Mouse (Mus musculus) brown adipose tissue, adult 24 weeks (tissue): Measurements from ENCODE around the gene Prss32. TPM values are rescaled to one million over a fixed set of nuclear protein-coding genes. Genes with fewer than 3 reads are reported as not detected.

Experiments used
- H3K27ac ChIP-seq: fragments of 200-500 bp; replicated peaks from 2 replicates; pipeline ENCODE4 v1.5.1; 2012; ENCODE audit warnings: low read depth, mild to moderate bottlenecking, low read length
- H3K4me1 ChIP-seq: fragments of 200-500 bp; 2 replicates; pipeline ENCODE4 v1.6.1; 2012; ENCODE audit warnings: low read length, mixed read lengths; ENCODE audit not compliant: control insufficient read depth, insufficient read depth, insufficient read length
- H3K4me3 ChIP-seq: fragments of 200-500 bp; 2 replicates; pipeline ENCODE4 v1.5.1; 2012; ENCODE audit warnings: low read depth, mild to moderate bottlenecking, low read length, moderate library complexity; ENCODE audit not compliant: insufficient read depth
- polyA plus RNA-seq: library from polyadenylated mRNA; stranded (reverse); fragments of >200 nt; gene quantifications from 2 replicates; pipeline ENCODE4 v1.2.4, GENCODE M21; 2012; ENCODE audit not compliant: missing spikeins, insufficient read depth, insufficient read length

The Prss32 gene
- polyA plus RNA-seq: not detected in 2 replicates

DNA sequence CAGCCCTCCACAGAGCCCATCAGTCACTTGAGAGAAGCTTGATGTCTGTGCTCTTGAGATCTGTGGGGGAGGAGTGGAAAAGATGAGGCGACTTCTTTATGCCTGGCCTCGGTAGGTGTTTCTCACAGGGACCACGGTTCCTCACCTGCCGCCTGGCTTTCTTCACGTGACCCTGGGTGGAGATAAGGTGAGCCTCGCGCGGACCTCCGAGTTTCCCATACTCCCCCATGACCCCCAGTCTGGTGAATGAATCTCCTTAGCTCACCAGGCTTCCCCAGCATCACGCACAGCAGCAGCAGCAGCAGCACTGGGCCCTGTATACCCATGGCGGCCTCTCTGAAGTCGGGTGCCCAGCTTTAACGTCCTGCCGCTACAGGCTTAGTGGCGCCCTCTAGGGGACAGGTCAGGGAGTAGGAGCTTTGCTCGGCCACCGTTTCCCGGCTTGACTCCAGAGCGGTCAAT is at the start of gene Prss32, which contains the start of gene Prss41:
Gene Prss32 (plus strand): TSS at position 44 of the 462 bp plus-strand sequence.
Gene Prss41 (minus strand): TSS at position 361 of the 462 bp plus-strand sequence.
- no peak within 1 kb of the TSS for H3K4me3 ChIP-seq
- no peak within 1 kb of the TSS for H3K27ac ChIP-seq
- H3K4me1 ChIP-seq: no peaks in the 10 kb centered on the region

- Histone ChIP-seq H3K4me3 (no peak overlapping the region), H3K27ac (no peak overlapping the region), H3K4me1 (peaks cover 7% of the 10 kb centered on the region; the same call in 1 of the 2 replicates)
Measured at GRCm38 (mm10) chr17:23795323-23795722, 48.3 kb upstream of the Prss32 start.

DNA sequence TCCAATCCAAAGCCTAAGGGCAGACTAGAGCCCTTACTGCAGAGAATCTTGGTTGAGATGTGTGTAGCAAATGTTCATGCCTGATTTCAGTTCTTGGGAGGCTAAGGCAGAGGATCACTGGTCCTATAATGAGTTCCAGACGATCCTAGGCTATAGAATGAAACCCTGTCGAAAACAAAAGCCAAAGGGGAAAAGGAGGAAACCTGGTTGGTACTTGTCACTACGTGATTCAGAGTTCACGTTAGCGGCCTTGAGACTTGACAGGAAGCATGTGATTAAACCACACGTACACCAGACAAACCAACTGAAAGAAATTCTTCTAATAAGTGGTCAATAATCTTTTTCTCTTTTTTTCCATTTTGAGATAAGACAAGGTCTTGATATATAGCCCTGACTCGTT is 46.3 kb upstream of the Prss32 start:
- H3K27ac ChIP-seq: no peak overlapping the region
- H3K4me3 ChIP-seq: no peak overlapping the region

GRCm38 (mm10) chr17:23801627-23802026 is 42.0 kb upstream of the Prss32 start:
- no peak overlapping the region for H3K4me3 ChIP-seq
- H3K4me1 ChIP-seq: no peaks in the 10 kb centered on the region; the same call in 1 of the 2 replicates
- no peak overlapping the region for H3K27ac ChIP-seq

More for the DNA sequence above, 46.3 kb upstream of the Prss32 start:
- 0 out of 2 replicates have a peak, but pooled peaks cover 2% of the 10 kb centered on the region for H3K4me1 ChIP-seq

DNA sequence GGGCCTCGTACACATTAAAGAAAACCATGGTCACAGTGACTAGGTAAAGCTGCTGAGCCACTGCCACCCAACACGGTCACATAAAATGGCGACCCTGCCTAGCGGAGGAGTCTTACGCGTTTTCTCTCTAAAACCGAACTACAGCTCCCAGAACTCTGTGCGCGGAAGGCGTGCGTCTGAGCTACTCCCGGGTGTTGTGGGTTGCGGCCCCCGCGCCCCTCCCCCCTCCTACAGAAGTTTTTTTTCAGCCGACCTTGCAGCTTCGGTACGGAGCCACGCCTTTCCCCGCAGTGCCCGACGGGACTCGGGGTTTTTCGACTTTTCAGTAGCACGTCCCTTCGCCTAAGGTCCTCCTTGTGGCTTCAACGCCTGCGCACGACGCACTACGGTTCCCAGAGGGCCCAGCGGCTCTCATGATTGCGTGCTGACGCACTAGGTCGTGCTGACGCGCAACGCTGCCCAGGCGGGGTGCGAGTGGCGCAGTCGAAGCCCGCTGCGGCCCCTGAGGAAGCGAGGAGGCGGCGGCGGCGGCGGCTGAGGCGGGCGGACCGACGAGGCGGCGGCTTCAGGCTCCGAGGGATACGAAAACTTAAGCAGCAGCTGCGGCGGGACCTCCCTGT is 40.8 kb upstream of the Prss32 start:
- no peaks in the 10 kb centered on the region; the same call in 1 of the 2 replicates for H3K4me1 ChIP-seq
- H3K4me3 ChIP-seq: peak overlapping the region; percentile 100
- peak overlapping the region; percentile 95 for H3K27ac ChIP-seq

DNA sequence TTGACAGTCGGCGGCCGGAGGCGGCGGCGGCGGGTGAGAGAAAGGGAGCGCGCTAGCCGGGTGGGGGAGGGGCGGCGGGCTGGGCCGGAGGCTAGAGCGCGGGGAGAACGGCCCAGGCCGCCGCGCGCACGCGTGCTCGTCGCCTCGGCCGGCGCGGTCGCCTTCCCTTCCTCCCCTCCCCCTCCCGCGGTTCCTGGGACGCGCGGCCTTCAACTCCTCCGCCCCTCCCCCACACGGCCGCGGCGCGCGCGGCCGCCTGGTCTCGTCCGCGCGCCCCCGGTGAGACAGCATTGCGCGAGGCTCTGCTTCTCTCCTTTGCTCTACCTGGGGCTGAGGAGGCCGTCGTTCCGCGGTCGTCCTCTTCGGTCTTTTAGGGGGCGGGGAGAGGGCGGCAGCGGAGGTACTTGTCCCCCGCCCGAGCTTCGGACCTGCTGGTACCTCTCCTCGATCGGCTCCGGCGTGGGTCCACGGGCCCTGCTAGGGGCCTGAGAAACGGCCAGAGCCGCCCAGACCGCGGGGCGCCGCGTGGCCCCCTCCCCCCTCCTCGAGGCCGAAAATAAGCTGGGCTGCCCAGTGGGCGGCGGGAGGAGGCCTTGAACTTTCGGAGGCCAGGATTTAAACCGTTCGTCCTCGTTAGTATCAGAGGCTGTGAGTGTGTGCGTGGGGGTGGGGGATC is 40.2 kb upstream of the Prss32 start:
- peak overlapping the region; percentile 100 for H3K4me3 ChIP-seq
- peak overlapping the region; percentile 84 for H3K27ac ChIP-seq
- H3K4me1 ChIP-seq: no peaks in the 10 kb centered on the region; the same call in 1 of the 2 replicates

GRCm38 (mm10) chr17:23804426-23805085 is 39.1 kb upstream of the Prss32 start:
- H3K4me1 ChIP-seq: no peaks in the 10 kb centered on the region; the same call in 1 of the 2 replicates

DNA sequence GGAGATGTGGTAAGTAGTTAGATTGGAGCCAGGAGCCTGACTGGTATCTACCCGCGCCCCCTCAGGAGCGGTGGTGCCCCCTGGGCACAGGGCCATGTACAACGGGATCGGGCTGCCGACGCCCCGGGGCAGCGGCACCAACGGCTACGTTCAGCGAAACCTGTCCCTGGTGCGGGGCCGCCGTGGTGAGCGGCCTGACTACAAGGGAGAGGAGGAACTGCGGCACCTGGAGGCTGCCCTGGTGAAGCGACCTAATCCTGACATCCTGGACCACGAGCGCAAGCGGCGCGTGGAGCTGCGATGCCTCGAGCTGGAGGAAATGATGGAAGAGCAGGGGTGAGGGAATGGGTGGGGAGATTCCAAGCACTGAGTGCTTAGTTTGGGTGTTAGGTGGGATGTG is 36.8 kb upstream of the Prss32 start:
- Histone ChIP-seq H3K27ac (no peak overlapping the region), H3K4me1 (no peaks in the 10 kb centered on the region; the same call in 1 of the 2 replicates), H3K4me3 (peak overlapping the region; percentile 34)

More at GRCm38 (mm10) chr17:23804426-23805085, 39.1 kb upstream of the Prss32 start:
- Histone ChIP-seq H3K27ac (peak overlapping the region; percentile 84), H3K4me3 (peak overlapping the region; percentile 100)

DNA sequence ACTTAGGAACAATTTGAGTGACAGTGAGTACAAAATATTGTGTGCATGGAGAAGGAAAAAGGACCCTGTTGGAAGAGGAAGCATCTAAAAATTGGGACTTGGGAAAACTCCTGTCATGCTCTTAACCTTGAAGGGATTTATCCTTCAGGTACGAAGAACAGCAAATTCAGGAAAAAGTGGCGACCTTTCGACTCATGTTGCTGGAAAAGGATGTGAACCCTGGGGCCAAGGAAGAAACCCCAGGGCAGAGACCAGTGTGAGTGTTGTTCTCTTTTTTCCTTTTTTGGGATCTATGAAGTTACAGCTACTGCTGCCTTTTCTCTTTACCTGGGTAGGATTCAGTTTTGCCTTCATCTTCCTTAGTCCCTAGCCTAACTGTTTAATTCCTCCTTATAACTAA is 35.7 kb upstream of the Prss32 start:
- no peak overlapping the region for H3K4me3 ChIP-seq
- no peak overlapping the region for H3K27ac ChIP-seq
- H3K4me1 ChIP-seq: no peaks in the 10 kb centered on the region; the same call in 1 of the 2 replicates

DNA sequence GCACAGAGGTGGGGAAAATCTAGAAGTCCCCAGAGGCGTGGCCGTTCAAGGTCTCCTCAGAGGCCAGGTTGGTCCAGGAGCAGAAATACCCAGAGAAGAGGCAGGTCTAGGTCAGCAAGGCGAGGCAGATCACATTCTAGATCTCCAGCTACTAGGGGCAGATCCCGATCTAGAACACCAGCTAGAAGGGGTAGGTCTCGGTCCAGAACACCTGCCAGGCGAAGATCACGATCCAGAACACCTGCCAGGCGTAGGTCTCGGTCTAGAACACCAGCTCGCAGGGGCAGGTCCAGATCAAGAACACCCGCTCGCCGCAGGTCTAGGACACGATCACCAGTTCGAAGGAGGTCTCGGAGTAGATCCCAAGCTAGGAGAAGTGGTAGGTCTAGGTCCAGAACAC is 28.0 kb upstream of the Prss32 start:
- Histone ChIP-seq H3K4me3 (no peak overlapping the region), H3K27ac (no peak overlapping the region), H3K4me1 (no peaks in the 10 kb centered on the region)

DNA sequence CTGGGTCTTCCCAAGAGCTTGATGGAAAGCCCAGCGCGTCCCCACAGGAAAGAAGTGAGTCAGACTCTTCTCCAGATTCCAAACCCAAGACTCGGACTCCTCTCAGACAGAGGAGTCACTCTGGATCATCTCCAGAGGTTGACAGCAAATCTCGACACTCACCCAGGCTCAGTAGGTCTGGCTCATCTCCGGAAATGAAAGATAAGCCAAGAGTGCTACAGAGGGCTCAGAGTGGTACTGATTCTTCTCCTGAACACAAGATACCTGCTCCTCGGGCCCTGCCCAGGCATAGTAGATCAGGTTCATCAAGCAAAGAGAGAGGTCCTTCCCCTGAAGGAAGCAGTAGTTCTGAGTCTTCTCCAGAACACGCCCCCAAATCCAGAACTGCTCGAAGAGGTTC is 25.1 kb upstream of the Prss32 start:
- Histone ChIP-seq H3K4me1 (no peaks in the 10 kb centered on the region), H3K27ac (no peak overlapping the region), H3K4me3 (no peak overlapping the region)

DNA sequence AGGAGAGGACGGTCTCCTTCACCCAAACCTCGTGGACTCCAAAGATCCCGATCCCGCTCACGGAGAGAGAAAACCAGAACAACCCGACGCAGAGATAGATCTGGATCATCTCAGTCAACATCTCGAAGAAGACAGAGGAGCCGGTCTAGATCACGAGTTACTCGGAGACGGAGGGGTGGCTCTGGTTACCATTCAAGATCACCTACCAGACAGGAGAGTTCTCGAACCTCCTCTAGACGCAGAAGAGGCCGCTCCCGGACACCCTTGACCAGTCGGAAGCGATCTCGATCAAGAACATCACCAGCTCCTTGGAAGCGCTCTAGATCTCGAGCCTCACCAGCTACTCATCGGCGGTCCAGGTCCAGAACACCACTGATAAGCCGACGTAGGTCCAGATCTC is 24.4 kb upstream of the Prss32 start:
- H3K4me3 ChIP-seq: no peak overlapping the region
- H3K27ac ChIP-seq: no peak overlapping the region
- no peaks in the 10 kb centered on the region for H3K4me1 ChIP-seq

GRCm38 (mm10) chr17:23820731-23821130 is 22.9 kb upstream of the Prss32 start:
- H3K4me3 ChIP-seq: no peak overlapping the region
- no peaks in the 10 kb centered on the region for H3K4me1 ChIP-seq
- H3K27ac ChIP-seq: no peak overlapping the region

- no peaks in the 10 kb centered on the region for H3K4me1 ChIP-seq
- no peak overlapping the region for H3K4me3 ChIP-seq
- no peak overlapping the region for H3K27ac ChIP-seq
Measured at GRCm38 (mm10) chr17:23822094-23822493, 21.6 kb upstream of the Prss32 start.

- peaks cover 4% of the 10 kb centered on the region; the same call in 1 of the 2 replicates for H3K4me1 ChIP-seq
- H3K4me3 ChIP-seq: no peak overlapping the region
- H3K27ac ChIP-seq: no peak overlapping the region
Measured at GRCm38 (mm10) chr17:23823018-23823417, 20.6 kb upstream of the Prss32 start.
